Mouse (Mus musculus): ENCODE results near the gene Tirap. TPM values are rescaled to one million over a fixed set of nuclear protein-coding genes. Genes with fewer than 3 reads are reported as not detected.

Gene Tirap
- polyA plus RNA-seq, 1 experiment from 2014 or later, result 4.3 TPM

DNA sequence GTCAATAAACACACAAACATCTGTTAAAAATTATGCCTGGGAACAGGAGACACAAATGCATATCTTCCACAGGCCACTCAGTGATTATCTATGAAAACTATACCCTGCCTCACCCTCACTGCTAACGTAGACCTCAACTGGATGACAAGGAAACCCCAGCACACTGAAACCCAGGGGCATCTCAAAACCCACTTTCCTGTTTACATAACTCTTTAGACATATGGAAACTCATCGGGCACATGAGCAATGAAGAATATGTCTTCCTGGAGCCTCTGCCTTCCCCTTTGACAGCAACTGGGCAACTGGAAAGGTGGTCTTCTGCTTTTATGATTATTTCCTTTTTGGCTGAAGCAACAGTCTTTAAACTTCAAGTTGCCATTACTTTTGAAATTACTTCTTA, 57.9 kb downstream of the Tirap start:
- no peak for ATAC-seq
- Histone ChIP-seq H3K4me2 (ENCODE audit: low read length) (no peak overlapping the region), H3K4me3 (ENCODE audit: low read depth, low read length) (no peak overlapping the region), H3K9me3 (replicated peaks; ENCODE audit: control insufficient read depth, low read length, poor library complexity, severe bottlenecking) (no peaks in the 10 kb centered on the region), H3K27me3 (ENCODE audit: control insufficient read depth, insufficient read depth, low read depth, low read length) (no peaks in the 10 kb centered on the region), H3K9ac (ENCODE audit: low read depth, low read length) (no peak overlapping the region), H3K27ac (ENCODE audit: low read length) (no peak overlapping the region), H3K4me1 (ENCODE audit: control insufficient read depth, insufficient read depth, low read length) (no peaks in the 10 kb centered on the region), H3K36me3 (ENCODE audit: control insufficient read depth, insufficient read depth, low read length) (no peaks in the 10 kb centered on the region)
- WGBS, result 88% methylated on average over 2 of the region's 2 CpGs

DNA sequence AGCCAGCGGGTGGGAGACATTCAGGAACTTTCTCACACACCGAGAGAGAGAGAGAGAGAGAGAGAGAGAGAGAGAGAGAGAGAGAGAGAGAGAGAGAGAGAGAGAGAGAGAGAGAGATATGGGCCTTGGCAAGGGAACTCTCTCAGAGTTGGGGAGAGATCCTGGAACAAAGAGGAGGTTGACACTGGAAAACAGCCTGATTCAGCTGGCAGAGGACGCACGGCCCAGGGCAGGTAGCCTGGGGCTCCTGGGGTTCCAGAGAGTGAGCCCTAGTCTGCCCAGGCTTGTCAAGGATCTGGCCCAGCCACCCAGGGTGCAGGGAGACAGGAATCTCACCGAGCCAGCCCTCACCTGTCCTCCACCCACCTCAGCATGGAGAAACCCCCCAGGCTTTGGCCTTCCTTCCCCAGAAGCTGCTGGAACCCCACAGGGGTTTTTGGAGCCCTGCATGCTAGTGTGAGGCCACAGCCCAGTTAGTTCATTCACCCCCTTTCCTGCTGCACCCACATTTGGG, 60.8 kb downstream of the Tirap start:
- no peak overlapping the region for H3K27ac ChIP-seq (ENCODE audit: low read length)

DNA sequence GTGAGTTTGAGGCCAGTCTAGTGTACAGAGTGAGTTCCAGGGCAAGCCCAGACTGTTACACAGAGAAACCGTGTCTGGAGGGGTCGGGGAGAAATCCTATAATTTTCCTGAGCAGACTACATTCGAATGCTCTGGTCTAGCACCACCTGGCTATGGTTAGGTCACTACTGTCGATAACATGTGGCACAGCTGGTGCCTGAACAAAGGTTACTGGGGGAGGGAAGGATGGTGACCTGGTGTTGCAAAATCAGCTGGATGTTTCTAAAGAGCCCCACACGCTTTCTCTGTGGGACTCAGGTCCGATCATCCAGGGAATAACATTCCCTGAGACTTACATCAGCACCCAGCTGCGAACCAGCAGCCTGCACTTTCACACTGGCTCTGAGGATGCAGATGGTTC, 62.1 kb downstream of the Tirap start:
- H3K27ac ChIP-seq (ENCODE audit: low read length), result no peak overlapping the region
- no peaks in the 10 kb centered on the region for H3K27me3 ChIP-seq (ENCODE audit: control insufficient read depth, insufficient read depth, low read depth, low read length)
- no peak overlapping the region for H3K4me2 ChIP-seq (ENCODE audit: low read length)
- no peak for ATAC-seq
- no peaks in the 10 kb centered on the region for H3K9me3 ChIP-seq (replicated peaks; ENCODE audit: control insufficient read depth, low read length, poor library complexity, severe bottlenecking)
- no peaks in the 10 kb centered on the region; the same call in 1 of the 2 replicates for H3K4me1 ChIP-seq (ENCODE audit: control insufficient read depth, insufficient read depth, low read length)
- H3K4me3 ChIP-seq (ENCODE audit: low read depth, low read length), result no peak overlapping the region
- no peaks in the 10 kb centered on the region; the same call in 1 of the 2 replicates for H3K36me3 ChIP-seq (ENCODE audit: control insufficient read depth, insufficient read depth, low read length)
- H3K9ac ChIP-seq (ENCODE audit: low read depth, low read length), result no peak overlapping the region
- 83% methylated on average over 7 of the region's 7 CpGs for WGBS

More for the DNA sequence above, 60.8 kb downstream of the Tirap start:
- no peak for ATAC-seq
- 87% methylated on average over 5 of the region's 5 CpGs for WGBS
- no peak overlapping the region for H3K9ac ChIP-seq (ENCODE audit: low read depth, low read length)
- H3K4me3 ChIP-seq (ENCODE audit: low read depth, low read length), result no peak overlapping the region
- H3K4me1 ChIP-seq (ENCODE audit: control insufficient read depth, insufficient read depth, low read length), result no peaks in the 10 kb centered on the region; the same call in 1 of the 2 replicates
- no peaks in the 10 kb centered on the region; the same call in 1 of the 2 replicates for H3K36me3 ChIP-seq (ENCODE audit: control insufficient read depth, insufficient read depth, low read length)
- no peak overlapping the region for H3K4me2 ChIP-seq (ENCODE audit: low read length)
- H3K27me3 ChIP-seq (ENCODE audit: control insufficient read depth, insufficient read depth, low read depth, low read length), result no peaks in the 10 kb centered on the region
- no peaks in the 10 kb centered on the region for H3K9me3 ChIP-seq (replicated peaks; ENCODE audit: control insufficient read depth, low read length, poor library complexity, severe bottlenecking)

DNA sequence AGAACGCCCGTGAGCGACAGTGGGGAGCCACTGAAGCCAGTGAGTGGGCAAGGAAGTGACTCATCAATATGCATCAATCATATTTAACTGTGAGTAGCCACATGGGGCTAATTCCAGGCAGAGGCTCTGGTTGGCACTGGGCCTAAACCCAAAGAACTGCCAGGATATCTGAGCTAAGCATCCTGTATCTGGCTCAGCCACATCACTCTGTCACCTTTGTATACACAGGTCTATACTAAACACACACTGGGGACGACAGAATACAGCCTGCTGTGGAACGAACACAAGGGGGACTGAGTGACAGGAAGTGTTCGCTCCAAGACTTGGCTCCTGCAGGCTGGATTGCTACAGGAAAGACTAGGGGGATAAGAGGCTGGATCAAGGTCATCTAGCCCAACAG, 64.5 kb downstream of the Tirap start:
- H3K27ac ChIP-seq (ENCODE audit: low read length), result no peak overlapping the region
- WGBS, result 64% methylated on average over 6 of the region's 6 CpGs

More for the DNA sequence above, 64.5 kb downstream of the Tirap start:
- Histone ChIP-seq H3K4me2 (ENCODE audit: low read length) (no peak overlapping the region), H3K9ac (ENCODE audit: low read depth, low read length) (no peak overlapping the region), H3K27me3 (ENCODE audit: control insufficient read depth, insufficient read depth, low read depth, low read length) (no peaks in the 10 kb centered on the region), H3K9me3 (replicated peaks; ENCODE audit: control insufficient read depth, low read length, poor library complexity, severe bottlenecking) (no peaks in the 10 kb centered on the region), H3K4me3 (ENCODE audit: low read depth, low read length) (no peak overlapping the region), H3K36me3 (ENCODE audit: control insufficient read depth, insufficient read depth, low read length) (no peaks in the 10 kb centered on the region; the same call in 1 of the 2 replicates), H3K4me1 (ENCODE audit: control insufficient read depth, insufficient read depth, low read length) (no peaks in the 10 kb centered on the region; the same call in 1 of the 2 replicates)
- ATAC-seq, result no peak

Other genes starting within 250 kb of the Tirap start
- gene St3gal4, start 81.0 kb downstream of the Tirap start, polyA plus RNA-seq (2015; fragmentation: Nextera tagmentation; extraction: Ambion mirVana), result 15.9 and 17.9 TPM in 2 replicates
- 73.4 and 79.2 TPM in 2 replicates for gene Dcps, start 24.2 kb downstream of the Tirap start, polyA plus RNA-seq (2015; fragmentation: Nextera tagmentation; extraction: Ambion mirVana)
- gene Srpr, start 116 bp downstream of the Tirap start, polyA plus RNA-seq (2015; fragmentation: Nextera tagmentation; extraction: Ambion mirVana), result 65.8 and 68.2 TPM in 2 replicates
- gene Foxred1, start 10.8 kb upstream of the Tirap start, polyA plus RNA-seq (2015; fragmentation: Nextera tagmentation; extraction: Ambion mirVana), result 49.8 and 51.2 TPM in 2 replicates
- 59.1 and 60.7 TPM in 2 replicates for gene Fam118b, start 67.5 kb upstream of the Tirap start, polyA plus RNA-seq (2015; fragmentation: Nextera tagmentation; extraction: Ambion mirVana)
- gene Rpusd4, start 67.6 kb upstream of the Tirap start, polyA plus RNA-seq (2015; fragmentation: Nextera tagmentation; extraction: Ambion mirVana), result 16.7 and 18.5 TPM in 2 replicates
- gene Cdon, start 220.8 kb upstream of the Tirap start, polyA plus RNA-seq (2015; fragmentation: Nextera tagmentation; extraction: Ambion mirVana), result 2.1 and 3.4 TPM in 2 replicates

Data from midbrain, embryonic 16.5 days (tissue).